Mouse (Mus musculus): ENCODE data around the gene Nudt7.

GRCm38 (mm10) chr8:114133510-114134362 lies at the start of gene Nudt7:
- TF ChIP-seq TAL1 (IDR thresholded peaks at IDR 0.05; ENCODE audit: low read length) (no peak), GATA1 (IDR thresholded peaks at IDR 0.05; ENCODE audit: low read length) (no peak)
